Mouse (Mus musculus): ENCODE results near the gene Trim17. TPM values are rescaled to one million over a fixed set of nuclear protein-coding genes. Genes with fewer than 3 reads are reported as not detected.

Gene Trim17
- polyA plus RNA-seq, 1 experiment from 2014 or later, result 0.35 TPM

DNA sequence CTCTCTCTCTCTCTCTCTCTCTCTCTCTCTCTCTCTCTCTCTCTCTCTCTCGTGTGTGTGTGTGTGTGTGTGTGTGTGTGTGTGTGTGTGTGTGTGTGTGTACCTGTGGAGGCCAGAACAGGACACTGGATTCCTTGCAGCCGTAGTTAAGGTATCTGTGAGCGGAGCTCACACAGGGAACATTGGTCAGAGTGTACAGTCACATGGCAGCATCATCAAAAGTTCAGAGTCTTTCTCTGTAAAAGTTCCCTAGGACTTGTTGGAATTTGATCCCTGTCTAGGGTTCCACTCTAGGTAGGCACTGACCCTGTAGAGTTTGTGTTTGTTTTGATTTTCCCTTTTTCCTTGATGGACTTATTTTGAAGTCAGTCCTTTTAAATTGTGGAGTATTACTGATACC is 27.8 kb upstream of the Trim17 start:
- peak; percentile 52; the same call in 1 of the 2 replicates for ATAC-seq
- H3K4me1 ChIP-seq (ENCODE audit: control insufficient read depth, insufficient read depth, low read length), result peaks cover 4% of the 10 kb centered on the region; the same call in 1 of the 2 replicates
- 53% methylated on average over 2 of the region's 3 CpGs for WGBS

DNA sequence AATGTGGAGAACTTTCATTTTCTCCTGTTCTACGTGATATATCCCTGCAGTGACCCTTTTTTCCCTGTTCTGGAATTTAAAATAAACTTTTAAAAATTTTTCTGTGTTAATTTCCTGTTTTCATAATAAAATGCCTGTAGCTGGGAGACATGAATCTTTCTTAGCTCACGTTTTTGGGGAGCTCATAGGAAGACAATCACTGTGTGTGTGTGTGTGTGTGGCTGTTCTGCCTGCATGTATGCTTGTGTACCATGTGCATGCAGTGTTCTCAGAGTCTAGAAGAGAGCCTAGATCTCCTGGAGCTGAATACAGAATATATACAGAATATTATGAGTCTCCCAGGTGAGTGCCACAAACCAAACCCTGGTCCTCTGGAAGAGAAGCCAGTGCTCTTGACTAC is 27.4 kb upstream of the Trim17 start:
- Histone ChIP-seq H3K4me1 (ENCODE audit: control insufficient read depth, insufficient read depth, low read length) (peaks cover 4% of the 10 kb centered on the region; the same call in 1 of the 2 replicates), H3K36me3 (ENCODE audit: control insufficient read depth, insufficient read depth, low read length) (no peaks in the 10 kb centered on the region), H3K4me3 (ENCODE audit: low read length) (no peak overlapping the region), H3K9me3 (ENCODE audit: control insufficient read depth, low read length) (no peaks in the 10 kb centered on the region), H3K27me3 (replicated peaks; ENCODE audit: control insufficient read depth, insufficient read depth, low read length) (no peaks in the 10 kb centered on the region), H3K27ac (ENCODE audit: low read length) (no peak overlapping the region), H3K9ac (ENCODE audit: low read depth, low read length) (no peak overlapping the region), H3K4me2 (ENCODE audit: low read depth, low read length) (no peak overlapping the region)
- ATAC-seq, result no peak
- 70% methylated on average over 2 of the region's 2 CpGs for WGBS

More for the DNA sequence above, 27.8 kb upstream of the Trim17 start:
- no peak overlapping the region for H3K27ac ChIP-seq (ENCODE audit: low read length)
- H3K27me3 ChIP-seq (replicated peaks; ENCODE audit: control insufficient read depth, insufficient read depth, low read length), result no peaks in the 10 kb centered on the region
- H3K9ac ChIP-seq (ENCODE audit: low read depth, low read length), result no peak overlapping the region
- no peaks in the 10 kb centered on the region for H3K9me3 ChIP-seq (ENCODE audit: control insufficient read depth, low read length)
- H3K4me3 ChIP-seq (ENCODE audit: low read length), result no peak overlapping the region
- H3K4me2 ChIP-seq (ENCODE audit: low read depth, low read length), result no peak overlapping the region
- no peaks in the 10 kb centered on the region for H3K36me3 ChIP-seq (ENCODE audit: control insufficient read depth, insufficient read depth, low read length)

DNA sequence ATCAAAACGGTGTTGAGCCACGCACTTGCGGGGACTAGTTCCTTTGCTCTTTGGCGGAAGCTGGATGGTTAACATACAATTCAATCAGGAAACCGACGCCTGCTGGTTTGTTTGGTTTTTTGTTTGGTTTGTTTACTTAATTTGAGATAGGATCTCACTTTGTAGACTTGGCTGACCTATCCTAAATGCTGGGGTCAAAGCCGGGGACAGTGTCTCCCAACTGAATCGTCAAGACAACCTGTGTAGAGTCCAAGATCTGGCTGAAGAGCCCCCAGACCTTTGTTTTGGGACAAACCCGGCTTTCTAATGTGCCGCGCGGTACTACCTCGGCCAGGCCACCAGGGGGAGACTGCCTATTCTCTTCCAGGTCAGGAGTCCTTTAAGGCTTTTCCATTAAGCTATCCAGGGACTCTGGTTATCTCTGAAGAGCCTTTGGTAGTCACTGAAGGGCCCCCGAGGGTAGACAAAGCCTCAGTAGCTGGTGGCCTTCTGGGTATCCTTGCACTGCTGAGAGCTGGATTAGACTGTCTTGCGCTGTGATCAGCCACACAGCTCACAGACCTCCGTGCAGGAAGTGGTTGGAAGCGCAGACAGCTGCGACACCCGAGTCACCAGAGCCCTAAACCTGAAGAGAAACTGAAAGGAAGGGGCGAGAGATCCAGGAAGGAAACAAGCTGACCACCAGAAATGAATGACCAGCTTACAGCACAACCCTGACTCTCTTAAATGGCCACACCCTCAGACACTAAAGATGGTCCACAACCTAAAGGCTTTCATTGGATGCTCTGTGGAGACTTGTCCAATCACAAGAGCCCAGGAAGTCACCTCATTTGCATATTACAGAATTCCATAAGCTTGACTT is 26.5 kb upstream of the Trim17 start:
- peak overlapping the region; percentile 46; the same call in 1 of the 2 replicates for H3K9ac ChIP-seq (ENCODE audit: low read depth, low read length)
- peak; percentile 66 for ATAC-seq
- H3K9me3 ChIP-seq (ENCODE audit: control insufficient read depth, low read length), result no peaks in the 10 kb centered on the region
- H3K4me3 ChIP-seq (ENCODE audit: low read length), result peak overlapping the region; percentile 35
- 24% methylated on average over 20 of the region's 20 CpGs for WGBS
- peaks cover 4% of the 10 kb centered on the region; the same call in 1 of the 2 replicates for H3K4me1 ChIP-seq (ENCODE audit: control insufficient read depth, insufficient read depth, low read length)
- no peaks in the 10 kb centered on the region for H3K27me3 ChIP-seq (replicated peaks; ENCODE audit: control insufficient read depth, insufficient read depth, low read length)
- H3K36me3 ChIP-seq (ENCODE audit: control insufficient read depth, insufficient read depth, low read length), result peaks cover 5% of the 10 kb centered on the region; the same call in 1 of the 2 replicates
- H3K27ac ChIP-seq (ENCODE audit: low read length), result peak overlapping the region; percentile 53; the same call in 1 of the 2 replicates
- peak overlapping the region; percentile 47 for H3K4me2 ChIP-seq (ENCODE audit: low read depth, low read length)

DNA sequence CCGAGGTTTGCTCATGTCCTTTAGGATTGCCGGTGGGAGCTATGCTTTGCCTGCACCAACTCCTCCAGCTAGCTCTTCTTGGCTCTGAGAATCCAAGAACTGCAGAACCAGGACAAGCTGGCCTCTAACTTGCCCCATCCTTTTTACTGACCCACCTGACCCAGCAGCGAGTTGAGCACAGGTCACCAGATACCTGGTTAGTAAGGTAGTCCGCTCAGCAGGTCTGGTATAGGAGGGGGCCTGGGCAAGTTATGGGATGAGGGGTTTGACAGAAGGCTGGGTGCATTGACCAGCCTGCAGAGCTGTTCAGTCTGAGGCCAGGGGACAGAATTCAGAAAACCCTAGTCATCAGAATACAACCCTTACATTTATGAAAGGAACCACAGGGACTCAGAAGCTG is 25.4 kb upstream of the Trim17 start:
- Histone ChIP-seq H3K27me3 (replicated peaks; ENCODE audit: control insufficient read depth, insufficient read depth, low read length) (no peaks in the 10 kb centered on the region), H3K36me3 (ENCODE audit: control insufficient read depth, insufficient read depth, low read length) (peaks cover 13% of the 10 kb centered on the region; the same call in 1 of the 2 replicates), H3K4me2 (ENCODE audit: low read depth, low read length) (no peak overlapping the region), H3K9ac (ENCODE audit: low read depth, low read length) (no peak overlapping the region), H3K4me3 (ENCODE audit: low read length) (no peak overlapping the region), H3K27ac (ENCODE audit: low read length) (no peak overlapping the region), H3K4me1 (ENCODE audit: control insufficient read depth, insufficient read depth, low read length) (peaks cover 4% of the 10 kb centered on the region; the same call in 1 of the 2 replicates), H3K9me3 (ENCODE audit: control insufficient read depth, low read length) (no peaks in the 10 kb centered on the region)
- ATAC-seq, result no peak
- 73% methylated on average over 4 of the region's 4 CpGs for WGBS

DNA sequence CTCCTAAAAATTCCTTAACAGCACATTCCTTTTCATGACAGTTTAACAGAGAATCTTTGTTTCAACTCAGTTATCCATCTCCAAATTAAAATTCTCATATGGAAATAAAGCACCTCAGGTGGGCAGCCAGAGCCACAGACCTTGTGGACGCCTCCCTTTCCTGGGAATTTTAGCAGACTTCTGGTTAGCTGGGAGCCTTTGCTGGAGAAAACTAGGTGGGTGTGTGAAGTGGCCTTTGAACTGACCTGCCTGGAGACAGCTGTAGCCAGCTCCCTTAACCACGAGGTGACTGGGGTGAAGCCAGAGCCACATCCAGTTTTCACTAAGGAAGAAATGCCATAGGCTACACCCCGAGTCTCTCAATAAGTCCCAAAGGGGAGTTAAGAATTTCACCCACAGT is 24.8 kb upstream of the Trim17 start:
- ATAC-seq, result 0 out of 2 replicates have a peak, but pooled peaks have one; percentile 17
- Histone ChIP-seq H3K36me3 (ENCODE audit: control insufficient read depth, insufficient read depth, low read length) (peaks cover 13% of the 10 kb centered on the region; the same call in 1 of the 2 replicates), H3K4me2 (ENCODE audit: low read depth, low read length) (no peak overlapping the region), H3K9me3 (ENCODE audit: control insufficient read depth, low read length) (no peaks in the 10 kb centered on the region), H3K9ac (ENCODE audit: low read depth, low read length) (no peak overlapping the region), H3K4me3 (ENCODE audit: low read length) (no peak overlapping the region), H3K27me3 (replicated peaks; ENCODE audit: control insufficient read depth, insufficient read depth, low read length) (no peaks in the 10 kb centered on the region), H3K4me1 (ENCODE audit: control insufficient read depth, insufficient read depth, low read length) (peaks cover 4% of the 10 kb centered on the region; the same call in 1 of the 2 replicates), H3K27ac (ENCODE audit: low read length) (no peak overlapping the region)
- WGBS, result 40% methylated on average over 3 of the region's 3 CpGs

DNA sequence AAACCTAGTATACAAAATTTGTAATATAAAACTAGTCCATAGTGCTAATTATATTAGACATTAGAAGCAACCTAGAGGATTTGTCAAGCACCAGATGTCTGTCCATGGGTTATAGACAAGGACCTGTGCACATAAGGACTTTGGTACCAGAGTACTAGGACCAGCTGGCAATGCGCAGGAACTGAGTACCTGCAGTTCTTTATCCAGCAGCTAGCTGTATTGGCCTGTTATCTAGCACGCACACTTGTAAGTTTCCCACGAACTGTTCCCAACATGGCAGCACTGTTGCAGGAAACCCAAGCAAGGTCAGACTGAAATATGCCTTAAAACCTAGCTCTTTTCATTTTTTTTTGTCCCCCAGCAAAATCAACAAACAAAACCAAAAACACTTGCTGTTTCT is 24.2 kb upstream of the Trim17 start:
- no peak overlapping the region for H3K9ac ChIP-seq (ENCODE audit: low read depth, low read length)
- WGBS, result 85% methylated on average over 3 of the region's 3 CpGs
- peaks cover 4% of the 10 kb centered on the region; the same call in 1 of the 2 replicates for H3K4me1 ChIP-seq (ENCODE audit: control insufficient read depth, insufficient read depth, low read length)
- no peak overlapping the region for H3K4me3 ChIP-seq (ENCODE audit: low read length)
- H3K36me3 ChIP-seq (ENCODE audit: control insufficient read depth, insufficient read depth, low read length), result peaks cover 13% of the 10 kb centered on the region; the same call in 1 of the 2 replicates
- no peak overlapping the region for H3K27ac ChIP-seq (ENCODE audit: low read length)
- no peak for ATAC-seq
- H3K4me2 ChIP-seq (ENCODE audit: low read depth, low read length), result no peak overlapping the region
- no peaks in the 10 kb centered on the region for H3K9me3 ChIP-seq (ENCODE audit: control insufficient read depth, low read length)
- no peaks in the 10 kb centered on the region for H3K27me3 ChIP-seq (replicated peaks; ENCODE audit: control insufficient read depth, insufficient read depth, low read length)

DNA sequence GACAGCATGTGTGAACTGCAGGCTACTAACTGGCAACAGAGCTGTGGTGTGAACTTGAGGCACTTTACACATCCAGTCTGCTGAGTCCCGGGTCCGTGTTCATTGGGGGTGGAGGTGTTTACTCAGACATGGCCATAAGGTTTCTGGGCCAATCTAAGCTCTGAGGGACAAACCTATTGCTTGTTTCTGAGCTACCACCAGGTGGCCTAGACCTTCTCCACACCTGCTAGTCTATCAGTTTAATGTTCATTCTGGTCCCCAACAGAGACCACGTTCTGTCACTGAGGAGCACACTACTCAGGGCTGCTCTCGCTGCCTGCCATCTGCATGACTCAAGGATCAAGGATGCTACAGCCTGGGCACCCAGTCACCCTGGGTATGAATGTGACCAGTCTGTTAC is 22.9 kb upstream of the Trim17 start:
- H3K27ac ChIP-seq (ENCODE audit: low read length), result no peak overlapping the region
- no peaks in the 10 kb centered on the region for H3K27me3 ChIP-seq (replicated peaks; ENCODE audit: control insufficient read depth, insufficient read depth, low read length)
- no peak overlapping the region for H3K9ac ChIP-seq (ENCODE audit: low read depth, low read length)
- H3K4me2 ChIP-seq (ENCODE audit: low read depth, low read length), result no peak overlapping the region
- H3K9me3 ChIP-seq (ENCODE audit: control insufficient read depth, low read length), result no peaks in the 10 kb centered on the region
- WGBS, result 59% methylated on average over 4 of the region's 4 CpGs
- ATAC-seq, result no peak; the same call in 1 of the 2 replicates
- H3K36me3 ChIP-seq (ENCODE audit: control insufficient read depth, insufficient read depth, low read length), result peaks cover 13% of the 10 kb centered on the region; the same call in 1 of the 2 replicates
- H3K4me1 ChIP-seq (ENCODE audit: control insufficient read depth, insufficient read depth, low read length), result peaks cover 4% of the 10 kb centered on the region; the same call in 1 of the 2 replicates
- no peak overlapping the region for H3K4me3 ChIP-seq (ENCODE audit: low read length)

DNA sequence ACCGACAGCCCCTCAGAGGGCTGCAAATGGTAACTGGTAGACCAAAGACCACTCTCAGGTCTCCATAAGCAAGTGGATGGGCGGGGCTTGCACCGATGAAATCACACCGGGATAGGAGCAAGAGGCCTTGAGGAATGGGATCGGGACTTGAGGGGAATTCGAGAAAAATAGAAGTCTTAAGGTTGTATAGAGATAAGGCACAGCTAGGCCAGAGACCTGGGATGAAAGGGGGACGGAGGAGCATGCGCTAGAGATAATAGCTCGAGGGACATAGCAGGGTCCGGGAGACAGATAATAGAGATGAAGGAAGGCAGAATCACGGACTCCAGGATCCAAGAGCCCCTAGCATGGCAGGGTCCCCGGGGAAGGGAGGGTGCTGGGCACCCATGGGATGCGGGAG is 16.6 kb upstream of the Trim17 start:
- Histone ChIP-seq H3K9me3 (ENCODE audit: control insufficient read depth, low read length) (no peaks in the 10 kb centered on the region), H3K4me1 (ENCODE audit: control insufficient read depth, insufficient read depth, low read length) (peaks cover 10% of the 10 kb centered on the region), H3K9ac (ENCODE audit: low read depth, low read length) (peak overlapping the region; percentile 95), H3K4me2 (ENCODE audit: low read depth, low read length) (peak overlapping the region; percentile 90), H3K27me3 (replicated peaks; ENCODE audit: control insufficient read depth, insufficient read depth, low read length) (no peaks in the 10 kb centered on the region), H3K36me3 (ENCODE audit: control insufficient read depth, insufficient read depth, low read length) (peaks cover 9% of the 10 kb centered on the region; the same call in 1 of the 2 replicates), H3K4me3 (ENCODE audit: low read length) (peak overlapping the region; percentile 88), H3K27ac (ENCODE audit: low read length) (peak overlapping the region; percentile 88)
- ATAC-seq, result 0 out of 2 replicates have a peak, but pooled peaks have one; percentile 2
- WGBS, result under 1% methylated on average over 13 of the region's 13 CpGs

DNA sequence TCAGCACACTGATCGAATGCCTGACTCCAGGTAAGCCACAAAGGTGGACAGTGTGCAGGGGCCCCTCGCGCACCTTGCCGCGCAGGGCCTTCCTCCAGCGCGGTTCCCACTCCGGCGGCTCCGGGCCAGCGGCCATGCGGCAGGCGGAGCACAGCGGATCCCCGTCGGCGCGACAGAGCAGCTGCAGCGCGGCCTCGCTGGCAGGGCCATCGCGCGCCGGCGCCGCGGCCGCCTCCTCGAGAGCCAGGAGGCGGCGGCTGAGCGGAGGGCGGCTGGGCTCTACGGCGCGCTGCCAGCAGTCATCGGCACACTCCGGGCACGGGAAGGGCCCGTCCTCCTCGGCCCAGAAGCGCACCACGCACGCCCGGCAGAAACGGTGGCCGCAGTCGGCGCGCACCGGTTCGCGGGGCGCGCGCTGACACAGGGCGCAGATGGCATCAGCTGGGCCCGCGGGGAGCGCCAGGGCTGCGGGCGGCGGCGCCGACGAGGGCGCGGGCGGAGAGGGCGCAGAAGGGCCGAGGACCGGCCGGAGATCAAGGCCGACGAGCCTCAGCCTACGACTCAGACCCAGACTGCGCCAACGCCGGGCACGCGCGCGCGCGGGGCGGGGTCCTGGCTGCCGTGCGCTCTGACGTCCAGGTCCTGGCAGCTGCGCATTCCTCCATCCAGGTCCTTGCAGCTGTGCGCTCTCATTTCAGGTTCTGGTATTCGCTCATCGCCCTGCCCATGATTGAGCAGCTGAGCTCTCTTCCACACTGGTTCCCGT is 16.0 kb upstream of the Trim17 start, which contains the start of gene Rnf187:
Gene Rnf187 (minus strand): TSS at position 595 of the 766 bp plus-strand sequence.
- WGBS, result under 1% methylated on average over 95 of the region's 95 CpGs
- peak; percentile 97 for ATAC-seq
- Histone ChIP-seq H3K9me3 (ENCODE audit: control insufficient read depth, low read length) (no peaks in the 10 kb centered on the region), H3K27me3 (replicated peaks; ENCODE audit: control insufficient read depth, insufficient read depth, low read length) (no peaks in the 10 kb centered on the region), H3K9ac (ENCODE audit: low read depth, low read length) (peak within 1 kb of the TSS; percentile 95), H3K4me3 (ENCODE audit: low read length) (peak within 1 kb of the TSS; percentile 88), H3K4me1 (ENCODE audit: control insufficient read depth, insufficient read depth, low read length) (peaks cover 10% of the 10 kb centered on the region), H3K27ac (ENCODE audit: low read length) (peak within 1 kb of the TSS; percentile 88), H3K4me2 (ENCODE audit: low read depth, low read length) (peak within 1 kb of the TSS; percentile 90), H3K36me3 (ENCODE audit: control insufficient read depth, insufficient read depth, low read length) (peaks cover 3% of the 10 kb centered on the region; the same call in 1 of the 2 replicates)
